Mouse (Mus musculus) neural tube, embryonic 12.5 days (tissue): Measurements from ENCODE around the gene Ccl7. TPM values are rescaled to one million over a fixed set of nuclear protein-coding genes. Genes with fewer than 3 reads are reported as not detected.

ENCODE experiments used
- ATAC-seq: fragments of 200-750 bp; cut with Nextera tagmentation; 2 replicates; pipeline ENCODE4 v1.8.0; 2017; ENCODE audit warnings: low read depth, mild to moderate bottlenecking, moderate TSS enrichment, moderate library complexity; ENCODE audit not compliant: low FRiP score
- H3K27ac ChIP-seq: fragments of 300-500 bp; sonication (generic); 2 replicates; pipeline ENCODE4 v1.5.1; 2016
- H3K27me3 ChIP-seq: fragments of 300-500 bp; sonication (generic); replicated peaks from 2 replicates; pipeline ENCODE4 v1.6.1; 2016; ENCODE audit warnings: mild to moderate bottlenecking
- H3K36me3 ChIP-seq: fragments of 300-500 bp; sonication (generic); 2 replicates; pipeline ENCODE4 v1.6.1; 2016; ENCODE audit warnings: mild to moderate bottlenecking
- H3K4me1 ChIP-seq: fragments of 300-500 bp; sonication (generic); 2 replicates; pipeline ENCODE4 v1.6.1; 2016
- H3K4me2 ChIP-seq: fragments of 300-500 bp; sonication (generic); replicated peaks from 2 replicates; pipeline ENCODE4 v1.6.1; 2016; ENCODE audit warnings: mild to moderate bottlenecking
- H3K4me3 ChIP-seq: fragments of 300-500 bp; sonication (generic); 2 replicates; pipeline ENCODE4 v1.5.1; 2016
- H3K9ac ChIP-seq: fragments of 300-500 bp; sonication (generic); 2 replicates; pipeline ENCODE4 v1.6.1; 2016; ENCODE audit warnings: mild to moderate bottlenecking
- H3K9me3 ChIP-seq: fragments of 300-500 bp; sonication (generic); 2 replicates; pipeline ENCODE4 v1.6.1; 2016; ENCODE audit warnings: mild to moderate bottlenecking
- WGBS: fragments of 180-500 bp; shearing (Covaris S2); methylation state at CpG from one replicate; pipeline ENCODE4 v1.1.7; 2016; 5-methylcytosine and 5-hydroxymethylcytosine counted together
- polyA plus RNA-seq: library from polyadenylated mRNA; unstranded; fragments of >200 nt; fragmentation: Nextera tagmentation; extraction: Ambion mirVana; gene quantifications from 2 replicates; pipeline ENCODE4 v1.2.1, GENCODE M21; 2016

The Ccl7 gene
- polyA plus RNA-seq, 1 experiment from 2014 or later = 1.7 TPM

- 34% methylated on average over 3 of the region's 3 CpGs for WGBS
- H3K4me3 ChIP-seq = no peak overlapping the region
- ATAC-seq = no peak
- H3K9ac ChIP-seq = no peak overlapping the region
- no peaks in the 10 kb centered on the region for H3K4me1 ChIP-seq
- H3K27ac ChIP-seq = no peak overlapping the region
- no peaks in the 10 kb centered on the region for H3K27me3 ChIP-seq
- no peak overlapping the region for H3K4me2 ChIP-seq
- H3K36me3 ChIP-seq = no peaks in the 10 kb centered on the region
- H3K9me3 ChIP-seq = no peaks in the 10 kb centered on the region
Measured at GRCm38 (mm10) chr11:82039132-82039660, 6.3 kb upstream of the Ccl7 start.

- Histone ChIP-seq H3K4me3 (no peak overlapping the region), H3K9me3 (no peaks in the 10 kb centered on the region), H3K27me3 (no peaks in the 10 kb centered on the region), H3K4me2 (no peak overlapping the region), H3K9ac (no peak overlapping the region), H3K36me3 (no peaks in the 10 kb centered on the region), H3K27ac (no peak overlapping the region), H3K4me1 (no peaks in the 10 kb centered on the region)
- WGBS = 93% methylated on average over 4 of the region's 4 CpGs
- ATAC-seq = no peak
Measured at GRCm38 (mm10) chr11:82041671-82042080, 3.8 kb upstream of the Ccl7 start.

- no peak overlapping the region for H3K4me2 ChIP-seq
- no peaks in the 10 kb centered on the region for H3K27me3 ChIP-seq
- H3K9me3 ChIP-seq = no peaks in the 10 kb centered on the region
- no peak overlapping the region for H3K9ac ChIP-seq
- ATAC-seq = no peak
- H3K4me3 ChIP-seq = no peak overlapping the region
- no peak overlapping the region for H3K27ac ChIP-seq
- 44% methylated on average over 6 of the region's 6 CpGs for WGBS
- H3K36me3 ChIP-seq = no peaks in the 10 kb centered on the region
- H3K4me1 ChIP-seq = no peaks in the 10 kb centered on the region
Measured at GRCm38 (mm10) chr11:82047746-82048415, 2.4 kb downstream of the Ccl7 start.

- Histone ChIP-seq H3K4me2 (no peak overlapping the region), H3K36me3 (no peaks in the 10 kb centered on the region), H3K4me3 (no peak overlapping the region), H3K4me1 (no peaks in the 10 kb centered on the region), H3K27me3 (no peaks in the 10 kb centered on the region), H3K27ac (no peak overlapping the region), H3K9me3 (no peaks in the 10 kb centered on the region), H3K9ac (no peak overlapping the region)
- 92% methylated on average over 7 of the region's 7 CpGs for WGBS
- no peak for ATAC-seq
Measured at GRCm38 (mm10) chr11:82053849-82054248, 8.3 kb downstream of the Ccl7 start.

GRCm38 (mm10) chr11:82057646-82058045 is 12.1 kb downstream of the Ccl7 start, which contains the start of gene Ccl11:
TSS of gene Ccl11 (plus strand) at chr11:82057823.
- Histone ChIP-seq H3K9me3 (no peaks in the 10 kb centered on the region), H3K36me3 (no peaks in the 10 kb centered on the region), H3K27me3 (no peaks in the 10 kb centered on the region), H3K4me2 (no peak within 1 kb of the TSS), H3K4me1 (no peaks in the 10 kb centered on the region), H3K4me3 (no peak within 1 kb of the TSS), H3K9ac (no peak within 1 kb of the TSS), H3K27ac (no peak within 1 kb of the TSS)
- 81% methylated on average over 6 of the region's 6 CpGs for WGBS
- no peak for ATAC-seq

- WGBS = 82% methylated on average over 3 of the region's 3 CpGs
- ATAC-seq = no peak
- H3K4me2 ChIP-seq = no peak overlapping the region
- no peaks in the 10 kb centered on the region for H3K9me3 ChIP-seq
- H3K4me3 ChIP-seq = no peak overlapping the region
- no peaks in the 10 kb centered on the region for H3K4me1 ChIP-seq
- H3K27me3 ChIP-seq = no peaks in the 10 kb centered on the region
- H3K36me3 ChIP-seq = no peaks in the 10 kb centered on the region
- no peak overlapping the region for H3K9ac ChIP-seq
- H3K27ac ChIP-seq = no peak overlapping the region
Measured at GRCm38 (mm10) chr11:82062226-82062625, 16.7 kb downstream of the Ccl7 start.

GRCm38 (mm10) chr11:82063454-82063853 is 17.9 kb downstream of the Ccl7 start:
- H3K27ac ChIP-seq = no peak overlapping the region
- H3K36me3 ChIP-seq = no peaks in the 10 kb centered on the region
- WGBS = 85% methylated on average over 2 of the region's 2 CpGs
- H3K4me2 ChIP-seq = no peak overlapping the region
- no peak overlapping the region for H3K9ac ChIP-seq
- no peaks in the 10 kb centered on the region for H3K27me3 ChIP-seq
- ATAC-seq = no peak
- no peaks in the 10 kb centered on the region for H3K9me3 ChIP-seq
- no peaks in the 10 kb centered on the region for H3K4me1 ChIP-seq
- no peak overlapping the region for H3K4me3 ChIP-seq

- WGBS = 84% methylated on average over 7 of the region's 7 CpGs
- no peak overlapping the region for H3K4me2 ChIP-seq
- H3K9me3 ChIP-seq = no peaks in the 10 kb centered on the region
Measured at GRCm38 (mm10) chr11:82066953-82067571, 21.6 kb downstream of the Ccl7 start.

GRCm38 (mm10) chr11:82071076-82071475 is 25.6 kb downstream of the Ccl7 start:
- Histone ChIP-seq H3K9me3 (no peaks in the 10 kb centered on the region), H3K9ac (no peak overlapping the region), H3K4me3 (no peak overlapping the region), H3K4me1 (no peaks in the 10 kb centered on the region), H3K36me3 (no peaks in the 10 kb centered on the region), H3K4me2 (no peak overlapping the region), H3K27me3 (no peaks in the 10 kb centered on the region), H3K27ac (no peak overlapping the region)
- 80% methylated on average over 3 of the region's 3 CpGs for WGBS
- ATAC-seq = no peak

More at GRCm38 (mm10) chr11:82066953-82067571, 21.6 kb downstream of the Ccl7 start:
- ATAC-seq = no peak
- no peak overlapping the region for H3K27ac ChIP-seq
- no peak overlapping the region for H3K4me3 ChIP-seq
- no peaks in the 10 kb centered on the region for H3K27me3 ChIP-seq
- no peak overlapping the region for H3K9ac ChIP-seq
- H3K4me1 ChIP-seq = no peaks in the 10 kb centered on the region
- H3K36me3 ChIP-seq = no peaks in the 10 kb centered on the region

- Histone ChIP-seq H3K4me1 (no peaks in the 10 kb centered on the region), H3K27me3 (no peaks in the 10 kb centered on the region), H3K4me2 (no peak overlapping the region), H3K36me3 (no peaks in the 10 kb centered on the region), H3K9me3 (no peaks in the 10 kb centered on the region), H3K9ac (no peak overlapping the region), H3K27ac (no peak overlapping the region), H3K4me3 (no peak overlapping the region)
- 91% methylated on average over 1 of the region's 1 CpGs for WGBS
- no peak for ATAC-seq
Measured at GRCm38 (mm10) chr11:82072374-82072773, 26.9 kb downstream of the Ccl7 start.

GRCm38 (mm10) chr11:82072984-82073383 is 27.5 kb downstream of the Ccl7 start:
- no peaks in the 10 kb centered on the region for H3K4me1 ChIP-seq
- no peak overlapping the region for H3K9ac ChIP-seq
- no peak overlapping the region for H3K4me3 ChIP-seq
- no peak overlapping the region for H3K4me2 ChIP-seq
- WGBS = 86% methylated on average over 3 of the region's 3 CpGs
- H3K27me3 ChIP-seq = no peaks in the 10 kb centered on the region
- ATAC-seq = no peak
- no peaks in the 10 kb centered on the region for H3K36me3 ChIP-seq
- no peak overlapping the region for H3K27ac ChIP-seq
- H3K9me3 ChIP-seq = no peaks in the 10 kb centered on the region

GRCm38 (mm10) chr11:82073686-82074085 is 28.2 kb downstream of the Ccl7 start:
- ATAC-seq = no peak
- Histone ChIP-seq H3K9me3 (no peaks in the 10 kb centered on the region), H3K27ac (no peak overlapping the region), H3K4me1 (no peaks in the 10 kb centered on the region), H3K9ac (no peak overlapping the region), H3K4me3 (no peak overlapping the region), H3K4me2 (no peak overlapping the region), H3K27me3 (no peaks in the 10 kb centered on the region), H3K36me3 (no peaks in the 10 kb centered on the region)
- WGBS = 86% methylated on average over 3 of the region's 3 CpGs

GRCm38 (mm10) chr11:82077031-82077430 is 31.5 kb downstream of the Ccl7 start:
- ATAC-seq = no peak
- WGBS = 81% methylated on average over 3 of the region's 3 CpGs

More at GRCm38 (mm10) chr11:82077031-82077430, 31.5 kb downstream of the Ccl7 start:
- Histone ChIP-seq H3K4me3 (no peak overlapping the region), H3K27me3 (no peaks in the 10 kb centered on the region), H3K4me2 (no peak overlapping the region), H3K9me3 (no peaks in the 10 kb centered on the region), H3K9ac (no peak overlapping the region), H3K4me1 (no peaks in the 10 kb centered on the region), H3K36me3 (no peaks in the 10 kb centered on the region), H3K27ac (no peak overlapping the region)
